Mouse (Mus musculus) lung, postnatal 0 days (tissue): ENCODE measurements around the gene Zfp217. TPM values are rescaled to one million over a fixed set of nuclear protein-coding genes. Genes with fewer than 3 reads are reported as not detected.

Experiments used
- ATAC-seq: fragments of 200-750 bp; cut with Nextera tagmentation; 2 replicates; pipeline ENCODE4 v1.8.0; 2017; ENCODE audit warnings: moderate library complexity
- DNase-seq: peaks from one replicate; pipeline ENCODE4 v3.0.0-alpha.2; 2016; ENCODE audit warnings: low spot score
- H3K27ac ChIP-seq: fragments of 300-500 bp; sonication (generic); 2 replicates; pipeline ENCODE4 v1.5.1; 2014; ENCODE audit warnings: antibody characterized with exemption, mild to moderate bottlenecking, low read length, mixed read lengths
- H3K27me3 ChIP-seq: fragments of 300-500 bp; sonication (generic); replicated peaks from 2 replicates; pipeline ENCODE4 v1.6.1; 2014; ENCODE audit warnings: low read length, mixed read lengths; ENCODE audit not compliant: insufficient read depth
- H3K36me3 ChIP-seq: fragments of 300-500 bp; sonication (generic); 2 replicates; pipeline ENCODE4 v1.6.1; 2014; ENCODE audit warnings: low read length, mixed read lengths; ENCODE audit not compliant: insufficient read depth
- H3K4me1 ChIP-seq: fragments of 300-500 bp; sonication (generic); 2 replicates; pipeline ENCODE4 v1.6.1; 2014; ENCODE audit warnings: antibody characterized with exemption, low read depth, low read length, mixed read lengths; ENCODE audit not compliant: insufficient read depth
- H3K4me2 ChIP-seq: fragments of 300-500 bp; sonication (generic); replicated peaks from 2 replicates; pipeline ENCODE4 v1.6.1; 2014; ENCODE audit warnings: low read depth, mild to moderate bottlenecking, low read length, moderate library complexity, mixed read lengths
- H3K4me3 ChIP-seq: fragments of 300-500 bp; sonication (generic); 2 replicates; pipeline ENCODE4 v1.5.1; 2014; ENCODE audit warnings: low read depth, low read length
- H3K9ac ChIP-seq: fragments of 300-500 bp; sonication (generic); replicated peaks from 2 replicates; pipeline ENCODE4 v1.6.1; 2014; ENCODE audit warnings: low read depth, mild to moderate bottlenecking
- H3K9me3 ChIP-seq: fragments of 300-500 bp; sonication (generic); 2 replicates; pipeline ENCODE4 v1.6.1; 2016; ENCODE audit warnings: low read length, mixed read lengths
- CTCF ChIP-seq: IDR thresholded peaks from 2 replicates; pipeline ENCODE4 v1.5.1; 2016; ENCODE audit warnings: antibody characterized with exemption, mild to moderate bottlenecking
- EP300 ChIP-seq: IDR thresholded peaks from 2 replicates; pipeline ENCODE4 v1.6.1; 2016; ENCODE audit warnings: antibody characterized with exemption, mild to moderate bottlenecking, control low read depth
- WGBS: fragments of 180-500 bp; shearing (Covaris S2); extraction: QIAGEN DNeasy Blood & Tissue Kit; methylation state at CpG from one replicate; pipeline ENCODE4 v1.1.7; 2014; 5-methylcytosine and 5-hydroxymethylcytosine counted together
- polyA plus RNA-seq: library from polyadenylated mRNA; unstranded; fragments of >200 nt; fragmentation: Nextera tagmentation; extraction: Ambion mirVana; gene quantifications from 2 replicates; pipeline ENCODE4 v1.2.1, GENCODE M21; 2015

The Zfp217 gene
- polyA plus RNA-seq, 1 experiment from 2014 or later = 4.4 TPM

DNA sequence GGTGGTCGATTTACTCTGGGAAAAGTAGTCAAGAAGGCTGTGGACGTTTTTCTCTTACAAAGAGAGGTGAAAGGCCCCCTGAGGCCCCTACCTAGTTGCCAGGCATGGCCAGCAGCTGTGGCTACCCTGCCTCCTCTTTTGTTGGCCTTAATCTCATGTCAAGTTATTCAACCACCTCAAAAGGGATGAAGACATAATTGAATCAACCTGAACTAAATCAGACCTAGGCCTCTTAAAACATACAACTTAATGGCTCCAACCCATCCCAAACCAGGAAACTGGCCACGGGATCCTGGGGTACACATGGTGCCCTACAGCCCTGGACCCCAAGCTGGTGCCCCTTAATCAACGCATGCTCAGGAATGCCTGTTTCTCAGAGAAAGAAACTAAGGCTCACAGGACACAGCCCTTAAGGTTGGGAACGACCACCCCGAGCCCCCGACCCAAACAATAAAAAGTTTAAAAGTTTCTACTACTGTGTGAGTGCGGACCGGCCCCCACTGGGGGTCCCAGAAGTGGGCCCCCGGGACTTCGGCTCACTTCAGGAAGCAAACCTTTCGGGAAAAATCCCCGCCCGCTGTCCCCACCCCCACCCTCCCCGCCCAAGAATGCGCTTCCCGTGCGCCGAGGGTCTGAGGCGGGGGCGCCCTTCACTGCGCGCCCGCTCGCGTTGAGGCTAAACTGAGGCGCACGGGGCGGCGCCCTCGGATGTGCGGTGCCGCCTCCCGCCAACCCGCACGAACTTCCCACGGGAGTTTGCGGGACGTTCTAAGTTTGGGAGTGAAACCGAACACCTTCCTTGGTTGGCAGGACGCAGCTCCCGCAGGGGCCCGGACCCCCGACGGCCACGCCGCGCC lies 17.8 kb downstream of the Zfp217 start:
- no peaks in the 10 kb centered on the region for H3K36me3 ChIP-seq
- under 1% methylated on average over 45 of the region's 48 CpGs for WGBS
- H3K4me3 ChIP-seq = peak overlapping the region; percentile 98
- DNase-seq = peak; percentile 36
- H3K4me1 ChIP-seq = peaks cover 20% of the 10 kb centered on the region; the same call in 1 of the 2 replicates
- H3K9ac ChIP-seq = peak overlapping the region; percentile 94
- no peaks in the 10 kb centered on the region for H3K27me3 ChIP-seq
- TF ChIP-seq EP300 = no peak
- 0 out of 2 replicates have a peak, but pooled peaks have one; percentile 9 for TF ChIP-seq CTCF
- H3K27ac ChIP-seq = peak overlapping the region; percentile 97
- H3K9me3 ChIP-seq = no peaks in the 10 kb centered on the region
- peak; percentile 26 for ATAC-seq
- peak overlapping the region; percentile 76 for H3K4me2 ChIP-seq

- DNase-seq (peak; percentile 60), ATAC-seq (no peak)
- H3K4me3 ChIP-seq = peak overlapping the region; percentile 98
- no peaks in the 10 kb centered on the region for H3K9me3 ChIP-seq
- H3K4me2 ChIP-seq = peak overlapping the region; percentile 76
- peaks cover 20% of the 10 kb centered on the region; the same call in 1 of the 2 replicates for H3K4me1 ChIP-seq
- peak; percentile 35 for TF ChIP-seq CTCF
- no peak for TF ChIP-seq EP300
- WGBS = 24% methylated on average over 5 of the region's 5 CpGs
- H3K27me3 ChIP-seq = no peaks in the 10 kb centered on the region
- H3K36me3 ChIP-seq = no peaks in the 10 kb centered on the region
- peak overlapping the region; percentile 94; the same call in 1 of the 2 replicates for H3K9ac ChIP-seq
- peak overlapping the region; percentile 97 for H3K27ac ChIP-seq
These were observed 18.5 kb downstream of the Zfp217 start for GRCm38 (mm10) chr2:170129248-170129922.

GRCm38 (mm10) chr2:170128461-170129247 lies 19.2 kb downstream of the Zfp217 start:
- Histone ChIP-seq H3K27ac (peak overlapping the region; percentile 16; the same call in 1 of the 2 replicates), H3K4me2 (peak overlapping the region; percentile 76), H3K4me1 (peaks cover 20% of the 10 kb centered on the region; the same call in 1 of the 2 replicates), H3K4me3 (0 out of 2 replicates have a peak overlapping the region, but pooled peaks have one; percentile 1), H3K36me3 (no peaks in the 10 kb centered on the region), H3K27me3 (no peaks in the 10 kb centered on the region), H3K9me3 (no peaks in the 10 kb centered on the region), H3K9ac (no peak overlapping the region)
- DNase-seq (peak; percentile 62), ATAC-seq (no peak)
- WGBS = 19% methylated on average over 7 of the region's 7 CpGs
- TF ChIP-seq CTCF (no peak), EP300 (no peak)

- ATAC-seq (no peak), DNase-seq (no peak)
- Histone ChIP-seq H3K36me3 (no peaks in the 10 kb centered on the region), H3K4me1 (peaks cover 20% of the 10 kb centered on the region; the same call in 1 of the 2 replicates), H3K9me3 (no peaks in the 10 kb centered on the region), H3K4me3 (no peak overlapping the region), H3K27ac (no peak overlapping the region), H3K27me3 (no peaks in the 10 kb centered on the region), H3K9ac (no peak overlapping the region), H3K4me2 (no peak overlapping the region)
- 42% methylated on average over 3 of the region's 3 CpGs for WGBS
- no peak for TF ChIP-seq CTCF
- no peak for TF ChIP-seq EP300
These were observed 20.4 kb downstream of the Zfp217 start for GRCm38 (mm10) chr2:170127523-170127922.

GRCm38 (mm10) chr2:170126266-170126665 lies 21.6 kb downstream of the Zfp217 start:
- WGBS = 49% methylated on average over 1 of the region's 1 CpGs
- no peaks in the 10 kb centered on the region for H3K9me3 ChIP-seq
- H3K4me1 ChIP-seq = peaks cover 17% of the 10 kb centered on the region; the same call in 1 of the 2 replicates

More at GRCm38 (mm10) chr2:170126266-170126665, 21.6 kb downstream of the Zfp217 start:
- no peak for TF ChIP-seq CTCF
- no peak for TF ChIP-seq EP300
- Histone ChIP-seq H3K27ac (no peak overlapping the region), H3K9ac (no peak overlapping the region), H3K36me3 (no peaks in the 10 kb centered on the region), H3K4me3 (no peak overlapping the region), H3K4me2 (no peak overlapping the region), H3K27me3 (no peaks in the 10 kb centered on the region)
- DNase-seq (no peak), ATAC-seq (no peak)
